Mouse (Mus musculus) C2C12 (cell line): ENCODE data around the gene Gipc1. TPM values are rescaled to one million over a fixed set of nuclear protein-coding genes. Genes with fewer than 3 reads are reported as not detected.

Source experiments
- H3K27me3 ChIP-seq: one replicate; pipeline ENCODE4 v1.6.1; 2011; ENCODE audit not compliant: control insufficient read depth, insufficient read depth, insufficient read length
- H3K36me3 ChIP-seq: one replicate; pipeline ENCODE4 v1.6.1; 2011; ENCODE audit not compliant: control insufficient read depth, insufficient read depth
- H3K4me3 ChIP-seq: one replicate; pipeline ENCODE4 v1.5.1; 2011; ENCODE audit warnings: mild to moderate bottlenecking, control low read depth; ENCODE audit not compliant: poor library complexity, insufficient read depth, severe bottlenecking
- H3K79me2 ChIP-seq: one replicate; pipeline ENCODE4 v1.6.1; 2011; ENCODE audit not compliant: control insufficient read depth, insufficient read depth
- H3K79me3 ChIP-seq: one replicate; pipeline ENCODE4 v1.6.1; 2011; ENCODE audit warnings: low read depth, control low read depth
- H3ac ChIP-seq: one replicate; pipeline ENCODE3; 2011; ENCODE audit warnings: low read depth; ENCODE audit not compliant: control insufficient read depth, insufficient read length
- CEBPB ChIP-seq: IDR thresholded peaks from one replicate; pipeline ENCODE4 v1.6.1; 2011; ENCODE audit warnings: low read depth, mild to moderate bottlenecking, control low read depth, moderate library complexity
- CTCF ChIP-seq: IDR thresholded peaks from one replicate; pipeline ENCODE4 v1.5.1; 2011; ENCODE audit not compliant: control insufficient read depth, insufficient read depth, insufficient read length
- FOSL1 ChIP-seq: IDR thresholded peaks from one replicate; pipeline ENCODE4 v1.8.0; 2011; ENCODE audit warnings: mild to moderate bottlenecking, low read length; ENCODE audit not compliant: poor library complexity, insufficient read depth, severe bottlenecking
- MAX ChIP-seq: IDR thresholded peaks from one replicate; pipeline ENCODE4 v1.6.1; 2011; ENCODE audit warnings: mild to moderate bottlenecking, control low read depth
- MYOD1 ChIP-seq: IDR thresholded peaks from one replicate; pipeline ENCODE4 v1.6.1; 2011; ENCODE audit warnings: low read depth; ENCODE audit not compliant: control insufficient read depth, insufficient read length
- MYOG ChIP-seq: IDR thresholded peaks from one replicate; pipeline ENCODE4 v1.6.1; 2011; ENCODE audit not compliant: control insufficient read depth, insufficient read length; ENCODE audit errors: extremely low read depth
- USF1 ChIP-seq: IDR thresholded peaks from one replicate; pipeline ENCODE4 v1.6.1; 2011; ENCODE audit warnings: low read depth, mild to moderate bottlenecking, control low read depth, moderate library complexity
- polyA plus RNA-seq: library from polyadenylated mRNA; unstranded; fragments of >200 nt; fragmentation: generic; extraction: Trizol; gene quantifications from one replicate; pipeline ENCODE4 v1.2.1, GENCODE M21; 2012; ENCODE audit warnings: missing spikeins

Gipc1 gene
- polyA plus RNA-seq, 1 experiment: 81.8 TPM

- TF ChIP-seq MYOG (no peak), MAX (no peak), CTCF (no peak), CEBPB (no peak), MYOD1 (no peak), USF1 (no peak), FOSL1 (no peak)
- Histone ChIP-seq H3K79me3 (no peaks in the 10 kb centered on the region), H3K27me3 (no peaks in the 10 kb centered on the region), H3K36me3 (no peaks in the 10 kb centered on the region), H3K4me3 (no peak overlapping the region), H3K79me2 (no peaks in the 10 kb centered on the region), H3ac (no peak overlapping the region)
Observed at GRCm38 (mm10) chr8:83632083-83632707, 20.3 kb upstream of the Gipc1 start.

GRCm38 (mm10) chr8:83638856-83639255 is 13.6 kb upstream of the Gipc1 start:
- no peak overlapping the region for H3ac ChIP-seq
- no peak overlapping the region for H3K4me3 ChIP-seq
- H3K36me3 ChIP-seq: no peaks in the 10 kb centered on the region
- H3K27me3 ChIP-seq: no peaks in the 10 kb centered on the region
- H3K79me2 ChIP-seq: no peaks in the 10 kb centered on the region
- TF ChIP-seq MYOD1: no peak
- H3K79me3 ChIP-seq: no peaks in the 10 kb centered on the region

GRCm38 (mm10) chr8:83639649-83640048 is 12.8 kb upstream of the Gipc1 start:
- H3K79me3 ChIP-seq: no peaks in the 10 kb centered on the region
- H3ac ChIP-seq: no peak overlapping the region
- no peaks in the 10 kb centered on the region for H3K27me3 ChIP-seq
- no peak overlapping the region for H3K4me3 ChIP-seq
- no peak for TF ChIP-seq FOSL1
- no peak for TF ChIP-seq CTCF
- TF ChIP-seq CEBPB: no peak
- no peak for TF ChIP-seq USF1
- no peak for TF ChIP-seq MYOD1
- no peak for TF ChIP-seq MYOG
- no peak for TF ChIP-seq MAX
- H3K79me2 ChIP-seq: no peaks in the 10 kb centered on the region
- no peaks in the 10 kb centered on the region for H3K36me3 ChIP-seq

- TF ChIP-seq MYOD1: no peak
- no peak for TF ChIP-seq USF1
- TF ChIP-seq FOSL1: no peak
- TF ChIP-seq MYOG: no peak
- TF ChIP-seq MAX: no peak
- no peak for TF ChIP-seq CTCF
- no peak for TF ChIP-seq CEBPB
- Histone ChIP-seq H3K36me3 (no peaks in the 10 kb centered on the region), H3K79me3 (no peaks in the 10 kb centered on the region), H3K79me2 (no peaks in the 10 kb centered on the region), H3K4me3 (no peak overlapping the region), H3ac (no peak overlapping the region), H3K27me3 (peaks cover 6% of the 10 kb centered on the region)
Observed at GRCm38 (mm10) chr8:83647511-83647910, 5.0 kb upstream of the Gipc1 start.

- H3K4me3 ChIP-seq: no peak overlapping the region
- H3ac ChIP-seq: no peak overlapping the region
- TF ChIP-seq MYOG (no peak), MAX (no peak), USF1 (no peak), CEBPB (no peak), MYOD1 (no peak), CTCF (no peak), FOSL1 (no peak)
- no peaks in the 10 kb centered on the region for H3K36me3 ChIP-seq
- H3K27me3 ChIP-seq: peaks cover 6% of the 10 kb centered on the region
- no peaks in the 10 kb centered on the region for H3K79me3 ChIP-seq
- peaks cover 5% of the 10 kb centered on the region for H3K79me2 ChIP-seq
Observed at GRCm38 (mm10) chr8:83648031-83648430, 4.4 kb upstream of the Gipc1 start.

- no peak overlapping the region for H3ac ChIP-seq
- no peaks in the 10 kb centered on the region for H3K36me3 ChIP-seq
- H3K27me3 ChIP-seq: peaks cover 6% of the 10 kb centered on the region
- peaks cover 19% of the 10 kb centered on the region for H3K79me2 ChIP-seq
- H3K79me3 ChIP-seq: no peaks in the 10 kb centered on the region
- no peak overlapping the region for H3K4me3 ChIP-seq
- TF ChIP-seq MYOD1: no peak
- no peak for TF ChIP-seq USF1
- TF ChIP-seq CTCF: no peak
- no peak for TF ChIP-seq FOSL1
- TF ChIP-seq MYOG: no peak
- no peak for TF ChIP-seq CEBPB
- TF ChIP-seq MAX: no peak
Observed at GRCm38 (mm10) chr8:83649699-83650098, 2.8 kb upstream of the Gipc1 start.
